Mouse (Mus musculus) bone marrow, adult 2 months (tissue): ENCODE data around the gene Kcnk5.

Experiments used
- CTCF ChIP-seq: fragments of 200-500 bp; IDR thresholded peaks from 2 replicates; pipeline ENCODE4 v1.5.1; 2011; ENCODE audit warnings: low read length, control low read depth; ENCODE audit not compliant: control insufficient read depth, insufficient read depth
- POLR2A ChIP-seq: fragments of 200-500 bp; IDR thresholded peaks from 2 replicates; pipeline ENCODE4 v1.6.1; 2011; ENCODE audit warnings: low read depth, mild to moderate bottlenecking, control low read depth, low read length, borderline replicate concordance; ENCODE audit not compliant: control insufficient read depth

DNA sequence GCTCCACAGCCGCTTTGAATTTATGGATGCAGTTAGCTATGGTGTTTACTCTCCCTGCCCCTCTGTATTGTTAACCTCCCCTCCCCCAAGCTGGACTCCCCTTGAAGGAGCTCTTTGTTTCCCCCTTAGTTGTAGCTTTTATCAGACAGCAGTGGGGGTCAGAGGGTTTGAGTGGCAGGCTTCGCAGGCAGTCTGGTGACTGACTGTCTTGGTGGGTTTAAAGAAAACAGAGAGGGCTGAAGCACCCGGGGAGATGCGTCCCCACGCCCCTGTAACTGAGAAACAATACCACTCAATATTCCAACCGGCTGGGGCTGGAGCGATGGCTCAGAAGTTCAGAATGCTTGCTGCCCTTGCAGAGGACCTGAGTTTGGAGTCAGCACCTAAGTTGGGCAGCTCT lies 39.5 kb upstream of the Kcnk5 start:
- TF ChIP-seq POLR2A (no peak), CTCF (no peak)
